Mouse (Mus musculus) layer of hippocampus, postnatal 14 days (tissue): Measurements from ENCODE around the gene Gm36864. TPM values are rescaled to one million over a fixed set of nuclear protein-coding genes. Genes with fewer than 3 reads are reported as not detected.

Source experiments
- total RNA-seq, 2 experiments: library from RNA; stranded (reverse); gene quantifications; 2 replicates each; pipeline ENCODE4 v1.2.3; 2021

Gene Gm36864
- total RNA-seq, 2 experiments from 2014 or later: not detected

Other genes starting within 250 kb of the Gm36864 start
- gene Klk1b11, start 240.3 kb upstream of the Gm36864 start, total RNA-seq: not detected
- not detected for gene Klk1b26, start 224.0 kb upstream of the Gm36864 start, total RNA-seq
- gene Klk1b27, start 183.9 kb upstream of the Gm36864 start, total RNA-seq: not detected
- gene Klk1b21, start 133.8 kb upstream of the Gm36864 start, total RNA-seq: not detected
- not detected for gene Klk1b22, start 123.5 kb upstream of the Gm36864 start, total RNA-seq
- gene Klk1b16, start 99.4 kb upstream of the Gm36864 start, total RNA-seq: not detected
- not detected for gene Klk1b24, start 47.9 kb upstream of the Gm36864 start, total RNA-seq
- not detected for gene Klk1b3, start 38.0 kb upstream of the Gm36864 start, total RNA-seq
- not detected for gene Klk1b4, start 28.7 kb upstream of the Gm36864 start, total RNA-seq
- not detected for gene Klk1b5, start 20.2 kb upstream of the Gm36864 start, total RNA-seq
- gene Klk1, start 10.8 kb upstream of the Gm36864 start, total RNA-seq: not detected
- 1 to 10 TPM; 1.4 to 1.5 TPM for gene 1700028J19Rik, start 10.5 kb downstream of the Gm36864 start, total RNA-seq
- gene 2410002F23Rik, start 10.5 kb downstream of the Gm36864 start, total RNA-seq: 100 to 1,000 TPM in 1 of 2 experiments, 10 to 100 TPM in 1; 83.1 to 105 TPM
- not detected for gene Acp4, start 21.2 kb downstream of the Gm36864 start, total RNA-seq
- gene Gm15517, start 25.3 kb downstream of the Gm36864 start, total RNA-seq: not detected
- 1 to 10 TPM; 2.5 to 2.8 TPM for gene Clec11a, start 70.7 kb downstream of the Gm36864 start, total RNA-seq
- gene Shank1, start 74.1 kb downstream of the Gm36864 start, total RNA-seq: 100 to 1,000 TPM; 566 to 582 TPM
- gene Syt3, start 147.9 kb downstream of the Gm36864 start, total RNA-seq: 10 to 100 TPM; 95.5 to 98.4 TPM
- 1 to 10 TPM; 2.3 TPM for gene 1700008O03Rik, start 149.6 kb downstream of the Gm36864 start, total RNA-seq
- 100 to 1,000 TPM; 299 to 301 TPM for gene Lrrc4b, start 192.8 kb downstream of the Gm36864 start, total RNA-seq
- 10 to 100 TPM; 15.0 to 15.4 TPM for gene Aspdh, start 229.2 kb downstream of the Gm36864 start, total RNA-seq
- gene Josd2, start 231.8 kb downstream of the Gm36864 start, total RNA-seq: 10 to 100 TPM; 60.7 to 64.3 TPM